Mouse (Mus musculus): ENCODE data around the gene Tti1.
"Not testable (repeated sequence)": the region's sequence is repeated elsewhere in the genome, so short reads cannot be mapped to it uniquely, and the experiment has no call there.

Gene Tti1

DNA sequence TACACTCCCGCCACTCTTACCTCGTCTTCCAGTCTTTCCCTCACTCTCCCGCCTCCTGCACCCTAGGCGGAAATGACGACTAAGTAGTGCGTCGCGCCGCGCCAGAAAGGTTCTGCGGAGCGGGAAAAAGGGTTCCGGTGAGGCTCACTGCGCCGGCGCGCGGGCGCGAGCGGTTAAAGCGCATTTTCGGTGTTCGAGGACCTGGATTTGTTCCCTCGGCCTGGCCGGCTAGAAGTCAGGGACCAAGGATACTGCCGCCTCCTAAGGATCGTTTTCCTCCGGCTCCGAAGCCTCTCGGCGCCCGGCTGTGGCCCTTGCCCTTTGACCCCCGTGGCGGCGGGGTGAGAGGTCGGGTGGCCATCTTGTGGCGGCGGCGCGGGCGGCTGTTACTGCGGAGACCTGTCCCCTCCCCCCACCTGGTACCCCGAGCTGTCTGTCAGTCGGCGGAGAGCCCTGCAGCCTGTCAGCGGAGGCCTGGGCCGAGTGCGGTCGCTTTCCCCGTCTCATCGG lies at the start of gene Tti1, which contains the start of gene Rprd1b:
TSS of gene Tti1 (minus strand) at position 80 of the 510 bp plus-strand sequence.
TSS of gene Rprd1b (plus strand) at position 144 of the 510 bp plus-strand sequence.
- DNase-seq, result peak; percentile 95

DNA sequence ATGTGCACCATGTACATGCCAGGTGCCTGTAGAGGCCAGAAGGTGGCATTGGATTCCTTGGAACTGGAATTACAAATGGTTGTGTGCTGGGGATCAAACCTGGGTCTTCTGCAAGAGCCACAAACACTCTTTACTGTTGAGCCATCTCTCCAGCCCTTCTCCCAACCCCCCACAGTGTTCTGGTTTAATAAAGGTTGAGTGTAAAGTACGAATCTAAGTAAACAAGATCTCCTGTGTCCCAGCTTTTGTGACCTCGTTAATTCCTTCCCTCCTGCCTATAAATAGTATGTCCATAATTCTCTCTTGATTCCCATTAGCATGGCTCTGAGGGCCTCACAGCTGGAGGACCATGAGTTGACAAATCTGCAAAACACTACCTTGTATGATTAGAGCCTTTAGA lies 49.7 kb upstream of the Tti1 start:
- no peak for DNase-seq

DNA sequence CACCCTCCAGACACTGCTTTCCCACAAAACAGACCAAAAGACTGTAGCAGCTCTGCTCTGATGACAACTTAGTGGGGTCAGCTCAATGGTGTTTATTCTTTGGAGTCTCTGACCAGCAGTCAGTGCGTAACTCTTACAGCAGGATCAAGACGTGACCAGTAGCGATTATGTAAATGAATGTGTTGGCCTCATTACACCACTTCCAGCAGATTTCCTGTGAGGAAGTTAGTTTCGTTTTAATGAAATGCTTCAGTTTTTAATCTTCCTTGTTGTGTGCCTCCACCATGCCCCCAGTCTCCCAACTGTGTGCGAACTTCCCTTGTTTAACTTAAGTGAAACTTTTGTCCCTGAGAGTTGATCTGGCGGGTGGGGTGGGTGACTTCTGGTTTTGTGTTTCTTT lies 48.5 kb upstream of the Tti1 start:
- DNase-seq, result no peak

DNA sequence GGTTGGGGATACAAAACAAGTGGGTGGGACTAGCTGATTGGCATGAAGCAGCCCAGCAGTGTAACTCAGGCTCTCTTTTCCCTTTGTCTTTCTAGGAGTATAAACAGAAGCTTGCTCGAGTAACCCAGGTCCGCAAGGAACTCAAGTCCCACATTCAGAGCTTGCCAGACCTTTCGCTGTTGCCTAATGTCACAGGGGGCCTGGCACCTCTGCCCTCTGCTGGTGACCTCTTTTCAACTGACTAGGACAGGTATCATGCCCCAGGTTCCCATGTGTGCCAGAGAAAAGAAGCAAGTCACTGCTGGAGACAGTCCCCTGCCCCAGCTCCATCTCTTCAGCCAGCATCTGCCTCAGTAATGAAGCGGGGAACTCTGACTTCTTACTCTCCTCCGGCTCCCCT lies 46.6 kb upstream of the Tti1 start:
- DNase-seq, result no peak

DNA sequence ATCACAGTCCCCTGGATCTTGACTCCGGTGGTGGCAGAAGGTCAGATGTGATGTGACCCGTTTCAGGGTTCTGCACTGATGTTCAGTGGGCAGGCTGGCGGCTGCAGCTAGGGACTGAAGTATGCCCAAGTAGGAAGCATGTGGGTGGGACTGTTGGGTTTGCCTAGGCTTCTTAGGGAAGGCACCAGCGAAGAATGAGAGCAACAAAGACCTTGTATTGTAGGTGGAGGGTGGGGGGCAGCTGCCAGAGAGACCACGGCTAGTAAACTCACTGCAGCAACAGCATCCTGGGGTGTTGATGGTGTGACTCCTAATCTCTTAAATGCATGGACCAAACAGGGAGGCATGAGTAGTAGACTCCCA lies 43.4 kb upstream of the Tti1 start:
- no peak for DNase-seq

DNA sequence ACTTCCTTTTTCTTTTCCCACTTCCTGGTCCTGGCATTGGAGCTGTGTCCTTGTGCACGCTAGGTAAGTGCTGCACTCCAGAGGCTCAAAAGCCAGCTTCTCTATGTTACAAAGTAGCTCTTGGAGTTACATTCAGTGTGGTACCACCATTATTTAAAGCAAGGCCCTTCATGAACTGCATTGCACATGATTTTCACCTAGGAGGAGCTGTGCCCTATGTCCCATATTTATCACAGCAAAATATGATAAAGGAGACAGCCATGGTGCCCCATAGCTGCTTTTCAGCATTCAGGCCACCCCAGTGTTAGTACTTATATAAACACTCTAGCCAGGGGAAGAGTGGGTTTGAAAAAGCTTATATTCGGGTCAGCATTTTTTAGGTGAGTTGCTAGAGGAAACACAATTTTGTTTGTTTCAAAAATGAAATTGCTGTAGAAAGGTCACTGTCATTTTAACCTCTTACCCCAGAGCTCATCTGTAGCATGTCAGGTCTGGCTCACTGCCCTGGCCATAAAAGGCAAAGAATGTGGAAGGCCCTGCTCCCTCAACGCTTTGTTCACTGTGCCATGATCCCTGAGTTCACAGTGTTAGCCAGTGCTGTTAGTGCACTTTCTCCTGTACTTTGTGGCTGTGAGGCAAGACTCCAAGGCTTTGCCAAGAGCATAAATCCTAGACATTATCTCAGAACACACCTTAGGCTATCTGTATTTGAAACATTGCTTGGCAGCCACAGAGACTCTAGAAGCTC lies 42.8 kb upstream of the Tti1 start:
- no peak for DNase-seq

DNA sequence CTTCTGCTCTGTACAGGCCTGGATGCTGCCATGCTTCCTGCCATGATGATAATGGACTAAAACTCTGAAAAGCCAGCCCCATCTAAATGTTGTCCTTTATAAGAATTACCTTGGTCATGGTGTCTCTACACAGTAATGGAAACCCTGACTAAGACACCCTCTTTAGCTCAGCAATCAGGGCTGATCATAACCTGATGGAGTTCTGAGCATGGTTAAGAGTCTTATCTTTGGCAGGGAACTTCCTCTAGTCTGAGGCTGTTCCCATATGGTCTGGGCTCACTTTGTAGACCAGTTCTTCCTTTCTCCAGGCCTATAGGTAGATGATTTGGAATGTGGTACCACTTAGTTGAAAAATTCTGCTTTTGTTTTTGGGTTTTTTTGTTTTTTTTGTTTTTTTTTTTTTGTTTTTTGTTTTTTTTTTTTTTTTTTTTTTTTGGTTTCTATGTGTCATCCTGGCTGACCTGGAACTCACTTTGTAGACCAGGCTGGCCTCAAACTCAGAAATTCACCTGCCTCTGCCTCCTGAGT lies 40.3 kb upstream of the Tti1 start:
- no peak for DNase-seq

DNA sequence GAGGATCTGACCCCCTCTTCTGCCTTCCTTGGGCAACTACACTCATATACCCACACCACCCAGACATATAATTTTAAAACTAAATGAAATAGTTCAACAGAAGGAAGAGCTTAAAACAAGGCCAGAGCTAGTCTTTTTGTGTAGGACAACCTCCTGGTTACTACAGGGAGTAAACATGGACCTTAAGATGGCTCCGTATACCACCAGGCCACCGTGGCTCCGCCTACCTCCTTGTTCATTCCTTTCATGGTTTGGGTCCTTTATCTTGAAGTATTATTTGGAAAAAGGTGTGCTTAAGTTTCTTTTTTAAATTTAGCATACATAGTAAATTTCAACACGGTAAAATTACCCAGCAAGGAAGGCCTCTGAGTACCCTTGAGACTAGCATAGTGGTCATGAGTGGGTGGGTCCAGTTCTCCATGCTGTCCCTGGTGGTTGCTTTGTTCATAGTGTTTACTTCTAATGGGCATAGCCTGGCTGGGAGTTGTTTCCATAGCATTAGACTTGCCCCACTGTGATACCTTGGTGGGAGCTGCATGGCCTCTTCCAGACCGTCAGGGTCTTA lies 39.1 kb upstream of the Tti1 start:
- DNase-seq, result no peak

DNA sequence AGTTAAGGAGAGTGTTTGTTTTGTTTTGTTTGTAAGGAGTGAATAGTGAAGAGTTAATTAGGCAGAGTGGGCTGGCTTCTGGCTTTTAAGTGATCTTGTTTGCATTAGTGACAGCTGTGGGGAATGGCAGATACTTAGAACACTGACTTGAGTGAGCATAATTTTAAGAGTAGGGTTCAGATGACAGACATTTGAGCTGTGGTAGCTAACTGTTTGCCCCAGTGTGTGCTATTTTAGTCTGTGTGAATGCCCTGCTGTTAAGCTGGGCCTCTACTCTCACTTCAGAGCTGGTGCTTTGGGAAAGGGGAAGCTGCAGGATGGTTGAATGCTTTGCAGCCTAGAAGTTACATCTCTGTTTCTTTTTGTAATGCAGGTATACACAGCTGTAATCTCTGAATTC lies 38.2 kb upstream of the Tti1 start:
- no peak for DNase-seq

DNA sequence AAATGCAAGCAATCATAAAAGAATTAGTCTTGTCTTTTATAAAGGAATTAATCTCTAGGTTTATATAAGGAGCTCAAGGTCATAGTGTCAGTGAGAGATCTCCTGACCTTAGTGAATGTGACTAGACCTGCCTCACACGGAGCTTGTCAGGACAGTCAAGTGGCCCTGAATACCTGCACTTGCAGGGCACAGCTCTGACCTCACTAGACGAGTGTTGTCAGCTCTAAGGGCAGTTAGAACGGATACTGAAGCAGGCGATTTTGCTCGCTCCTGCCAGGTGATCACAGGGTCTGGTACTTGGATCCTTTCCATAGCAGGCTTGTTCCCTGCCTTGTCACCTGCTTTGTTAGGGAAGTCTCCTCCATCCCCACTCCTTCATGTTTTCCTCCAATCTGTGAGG lies 36.8 kb upstream of the Tti1 start:
- no peak for DNase-seq

DNA sequence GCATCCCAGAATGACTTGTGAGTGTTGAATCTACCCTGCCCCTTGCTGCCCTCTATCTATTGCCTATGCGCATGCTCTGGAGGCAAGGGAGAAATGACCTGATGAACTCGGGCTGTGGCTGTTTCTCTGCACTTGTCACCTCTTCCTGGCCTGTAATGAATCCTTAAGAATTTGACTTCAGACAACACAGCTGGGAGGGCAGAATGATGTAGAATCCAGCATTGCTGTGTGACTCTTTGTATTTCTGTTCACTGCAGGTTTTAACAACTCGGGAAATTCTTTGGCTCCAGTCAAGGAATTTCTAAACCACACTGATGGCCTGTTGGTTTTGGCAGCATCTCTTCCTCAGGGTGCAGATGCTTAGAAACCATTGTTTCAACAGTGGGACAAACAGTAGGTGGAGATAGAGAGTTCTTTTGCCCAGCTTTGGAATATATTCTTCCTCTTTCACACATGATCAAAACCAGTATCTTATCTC lies 36.4 kb upstream of the Tti1 start:
- DNase-seq, result no peak

DNA sequence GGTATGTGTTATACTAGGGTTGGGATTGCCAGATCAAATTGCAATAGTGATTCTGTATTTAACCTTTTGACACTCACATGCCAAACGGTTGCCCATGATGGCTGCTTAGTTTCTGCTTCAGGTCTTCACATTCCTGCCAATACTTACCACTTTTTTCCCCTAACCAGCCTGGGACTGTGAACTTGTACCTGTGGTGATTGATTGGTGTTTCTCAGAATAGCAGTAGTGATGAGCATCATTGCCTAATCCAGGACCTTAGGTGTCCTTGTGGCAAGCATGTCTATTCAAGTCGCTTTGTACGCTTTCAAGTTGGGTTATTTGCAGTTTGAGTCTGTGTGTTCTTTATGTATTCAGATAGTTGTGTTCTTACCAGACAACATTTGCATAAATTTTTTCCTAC lies 34.8 kb upstream of the Tti1 start:
- no peak for DNase-seq

DNA sequence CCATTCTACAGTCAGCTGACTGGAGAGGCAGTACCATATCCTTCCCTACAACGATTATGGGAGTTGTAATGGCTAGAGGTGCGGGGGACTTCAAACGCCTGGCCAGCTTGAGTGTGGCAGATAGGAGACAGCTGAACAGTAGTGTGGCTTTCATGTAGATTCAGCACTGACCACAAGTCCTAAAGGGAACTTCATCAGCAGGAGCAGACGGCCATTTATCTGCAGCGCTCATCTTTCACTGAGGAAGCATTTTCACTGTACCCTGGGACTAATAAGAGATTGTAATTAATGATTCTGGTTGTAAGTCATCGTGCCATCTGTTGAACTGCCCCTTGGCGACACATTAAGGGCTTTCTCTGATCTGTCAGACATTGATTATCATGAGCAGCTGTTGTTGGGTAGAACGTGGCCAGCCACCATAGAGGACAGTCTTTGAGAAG lies 31.5 kb upstream of the Tti1 start:
- no peak for DNase-seq

DNA sequence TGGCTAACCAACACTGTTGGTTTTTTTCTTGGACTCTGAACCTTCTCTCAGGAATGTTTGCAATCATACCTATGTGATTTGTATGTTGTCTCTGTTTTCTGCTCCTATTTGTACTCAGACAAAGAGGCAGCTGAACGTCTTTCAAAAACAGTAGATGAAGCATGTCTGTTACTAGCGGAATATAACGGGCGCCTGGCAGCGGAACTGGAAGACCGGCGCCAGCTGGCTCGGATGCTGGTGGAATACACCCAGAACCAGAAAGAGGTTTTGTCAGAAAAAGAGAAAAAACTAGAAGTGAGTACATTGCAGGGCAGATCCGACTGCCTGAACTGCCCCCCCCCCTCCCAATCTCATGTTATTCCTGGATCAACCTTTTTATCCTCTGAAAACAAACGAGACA lies 30.3 kb upstream of the Tti1 start:
- DNase-seq, result no peak

DNA sequence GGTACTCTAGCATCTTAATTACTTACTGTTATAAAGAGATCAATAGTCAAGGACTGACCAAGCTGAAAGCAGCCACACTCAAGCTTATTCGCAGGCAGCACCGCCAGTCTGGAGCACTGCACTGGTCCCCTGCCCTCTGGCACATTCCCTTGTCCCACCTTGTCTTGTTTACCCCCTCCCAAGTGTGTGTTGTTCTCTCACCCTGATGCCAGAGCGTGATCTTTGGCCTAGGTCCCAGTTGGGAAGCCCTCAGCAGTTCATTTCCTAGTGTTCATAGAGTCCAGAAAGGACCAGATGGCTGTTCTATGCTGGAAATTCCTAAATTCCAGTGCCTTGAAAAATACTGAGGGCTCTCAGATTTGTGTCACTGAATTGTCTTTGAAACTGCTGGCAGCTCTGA lies 28.8 kb upstream of the Tti1 start:
- DNase-seq, result no peak

DNA sequence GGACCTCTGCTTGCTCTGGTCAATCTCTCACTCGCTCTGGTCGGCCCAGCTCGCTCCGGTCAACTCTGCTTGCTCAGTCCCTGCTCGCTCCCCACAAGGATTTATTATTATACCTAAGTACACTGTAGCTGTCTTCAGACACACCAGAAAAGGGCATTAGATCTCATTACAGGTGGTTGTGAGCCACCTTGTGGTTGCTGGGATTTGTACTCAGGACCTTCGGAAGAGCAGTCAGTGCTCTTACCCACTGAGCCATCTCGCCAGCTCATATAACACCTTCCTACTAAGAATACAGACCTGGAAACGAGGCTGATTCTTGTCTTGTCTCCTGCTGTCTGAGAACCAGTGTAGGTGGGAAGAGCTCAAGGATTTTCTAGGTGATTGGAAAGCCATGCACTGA lies 27.1 kb upstream of the Tti1 start:
- DNase-seq, result not testable (repeated sequence)

DNA sequence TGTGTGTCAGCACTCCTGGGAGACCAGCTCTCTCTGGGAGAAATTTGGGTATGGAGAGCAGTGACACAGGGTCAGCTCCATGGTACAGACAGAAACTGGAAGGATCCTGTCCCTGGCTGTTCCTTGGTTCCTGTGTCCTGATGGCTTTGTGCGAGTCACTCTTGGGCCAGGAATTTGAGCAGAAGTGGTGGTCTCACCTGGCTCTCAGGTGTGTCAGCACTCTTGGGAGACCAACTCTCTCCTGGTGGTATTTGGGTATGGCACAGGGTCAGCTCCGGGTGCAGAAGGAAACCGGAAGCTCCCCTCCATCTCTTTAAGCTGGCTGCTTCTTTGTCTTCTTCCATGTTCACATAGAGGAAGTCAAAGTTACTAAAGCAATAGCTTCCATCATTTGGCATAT lies 26.4 kb upstream of the Tti1 start:
- no peak for DNase-seq

DNA sequence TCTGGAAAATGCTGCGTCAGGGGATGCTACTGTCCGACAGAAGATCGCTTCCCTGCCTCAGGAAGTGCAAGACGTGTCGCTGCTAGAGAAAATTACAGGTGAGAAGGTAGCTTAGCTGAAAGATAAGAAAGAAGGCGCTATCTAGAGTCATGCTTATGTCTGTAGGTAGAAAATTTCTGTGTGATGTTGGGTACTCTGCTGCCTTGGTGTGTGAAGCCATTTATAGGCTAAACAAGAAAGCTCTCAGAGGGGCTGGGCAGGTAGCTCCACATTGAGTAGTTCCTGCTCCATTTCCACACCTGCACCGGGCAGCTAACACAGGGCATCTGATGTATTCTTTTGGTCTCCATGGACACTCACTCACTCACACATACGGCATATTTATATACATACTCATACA lies 21.9 kb upstream of the Tti1 start:
- no peak for DNase-seq

DNA sequence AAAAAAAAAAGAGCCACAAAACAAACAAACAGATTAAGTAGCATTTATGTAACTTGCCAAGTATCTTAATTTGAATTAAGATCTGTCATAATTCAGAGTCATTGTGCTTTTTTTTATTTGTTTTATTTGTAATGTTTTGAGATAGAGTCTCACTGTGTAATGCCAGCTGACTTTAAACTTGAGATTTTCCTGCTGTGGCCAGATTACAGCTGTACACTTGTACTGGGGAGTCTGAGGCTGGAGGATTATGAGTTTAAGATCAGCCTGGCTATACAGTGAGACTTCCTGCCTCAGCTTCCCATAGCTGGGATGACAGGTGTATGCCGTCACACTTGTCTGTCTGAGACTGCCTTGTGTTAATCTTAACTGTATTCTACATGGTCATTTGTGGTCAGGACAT lies 20.5 kb upstream of the Tti1 start:
- no peak for DNase-seq

DNA sequence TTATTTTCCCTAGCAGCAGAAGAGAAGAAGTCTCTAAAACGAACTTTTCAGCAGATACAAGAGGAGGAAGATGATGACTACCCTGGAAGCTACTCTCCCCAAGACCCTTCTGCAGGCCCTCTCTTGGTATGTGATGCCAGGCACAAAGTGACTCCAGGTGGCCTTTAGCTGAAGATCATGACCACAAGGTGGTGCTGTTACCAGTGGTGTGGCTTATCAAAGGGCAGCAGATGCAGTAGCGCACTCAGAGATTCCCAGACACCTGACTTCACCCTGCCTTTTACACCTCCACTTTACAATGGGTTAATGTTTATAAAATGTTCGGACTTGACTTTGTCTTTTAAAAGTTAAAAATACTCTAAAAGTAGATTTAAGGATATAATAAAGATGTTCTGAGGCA lies 19.7 kb upstream of the Tti1 start:
- DNase-seq, result peak; percentile 68

DNA sequence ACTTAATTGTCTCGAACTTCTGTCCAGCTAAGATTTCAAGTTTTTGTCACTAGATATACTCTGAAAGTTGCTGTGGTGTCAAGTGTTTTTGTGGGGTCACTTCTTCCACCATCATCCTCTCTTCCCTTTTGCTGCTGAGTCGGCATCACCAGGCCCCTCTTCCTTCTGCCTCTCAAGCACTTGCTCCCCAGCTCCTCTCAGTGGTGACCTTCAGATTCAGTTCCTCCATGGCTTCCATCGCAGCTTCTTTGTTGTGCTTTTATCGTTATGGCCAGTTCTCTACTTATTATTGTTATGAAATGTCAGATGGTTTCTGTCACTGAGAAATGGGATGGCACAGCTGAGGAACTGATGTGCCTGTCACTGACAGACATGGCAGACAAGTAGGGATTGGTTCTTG lies 18.0 kb upstream of the Tti1 start:
- no peak for DNase-seq

DNA sequence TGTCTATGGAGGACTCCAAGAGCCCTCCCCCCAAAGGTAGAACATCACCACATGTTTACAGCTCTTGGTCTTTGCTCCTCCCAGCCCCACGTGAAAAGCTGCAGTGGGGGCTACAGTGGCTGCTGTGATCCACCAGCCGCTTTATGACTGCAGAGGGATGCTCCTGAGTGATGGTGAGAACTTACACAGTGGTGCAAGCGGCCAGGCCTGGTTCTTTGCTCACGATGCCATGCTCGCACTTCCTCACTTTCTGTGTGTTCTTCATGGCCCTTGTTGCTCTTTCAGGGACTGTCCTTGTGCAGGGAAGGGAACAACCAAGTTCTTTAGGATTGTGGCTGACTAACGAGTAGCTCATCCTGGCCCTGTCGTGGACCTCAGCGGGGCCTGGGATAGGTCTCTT lies 15.3 kb upstream of the Tti1 start:
- no peak for DNase-seq

DNA sequence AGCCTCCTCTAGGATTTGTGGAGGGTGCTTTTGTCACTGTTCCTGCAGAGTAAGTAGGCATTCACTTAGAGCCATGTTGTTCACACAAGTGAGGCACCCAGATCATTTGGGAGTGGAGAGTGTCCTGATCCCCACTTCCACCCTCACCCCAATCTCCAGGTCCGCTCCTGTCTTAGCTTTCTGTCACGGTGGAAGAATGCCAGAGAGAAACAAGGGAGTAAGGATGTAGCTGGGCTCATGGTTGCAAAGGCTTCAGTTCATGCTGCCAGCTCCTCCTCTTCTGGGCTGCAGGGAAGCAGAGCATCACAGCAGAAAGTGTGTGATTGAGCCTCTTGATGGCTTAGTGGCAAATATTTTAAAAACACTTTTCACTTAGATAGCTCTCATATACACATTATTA lies 12.2 kb upstream of the Tti1 start:
- no peak for DNase-seq

DNA sequence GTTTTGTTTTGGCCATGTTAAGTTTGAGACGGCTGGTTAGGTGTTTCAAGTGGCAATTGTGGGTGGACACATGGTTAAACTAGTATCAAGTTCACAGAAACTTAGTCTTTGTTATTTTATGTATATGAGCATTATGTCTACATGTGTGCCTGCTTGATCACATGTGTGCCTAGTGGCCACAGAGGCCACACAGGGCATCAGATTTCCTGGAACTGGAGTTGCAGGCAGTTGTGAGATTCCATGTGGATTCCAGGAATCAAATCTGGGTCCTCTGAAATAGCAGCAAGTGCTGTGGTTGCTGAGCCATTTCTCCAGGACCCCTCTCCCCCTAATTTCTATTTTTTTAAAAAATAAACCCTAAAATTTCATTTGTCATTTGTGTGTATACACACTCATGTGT lies 11.4 kb upstream of the Tti1 start:
- DNase-seq, result no peak

DNA sequence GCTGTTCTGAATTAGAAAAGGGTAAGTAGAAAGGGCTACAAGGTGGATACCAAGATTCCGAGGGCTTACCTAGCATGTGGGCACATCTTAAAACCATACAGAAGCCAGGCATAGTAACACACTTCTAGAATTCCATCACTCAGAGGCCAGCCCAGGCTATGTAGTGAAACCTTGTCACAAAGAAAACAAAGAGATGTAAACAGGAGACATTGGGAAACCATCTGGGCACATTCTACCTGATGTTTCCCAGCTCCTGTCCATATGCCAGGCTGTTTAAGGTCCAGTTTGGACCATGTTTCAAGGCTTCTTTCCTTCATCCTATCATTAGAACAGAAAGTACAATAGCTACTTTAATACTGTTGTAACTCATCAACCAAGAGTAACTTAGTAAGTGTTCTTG lies 9.3 kb upstream of the Tti1 start:
- DNase-seq, result no peak
